Mouse (Mus musculus) neural tube, embryonic 11.5 days (tissue): ENCODE data around the gene Gm47289. TPM values are rescaled to one million over a fixed set of nuclear protein-coding genes. Genes with fewer than 3 reads are reported as not detected.

Source experiments
- ATAC-seq: fragments of 200-750 bp; cut with Nextera tagmentation; 2 replicates; pipeline ENCODE4 v1.8.0; 2017; ENCODE audit warnings: moderate number of reproducible peaks, mild to moderate bottlenecking, moderate TSS enrichment, moderate library complexity; ENCODE audit not compliant: insufficient read depth, low FRiP score, low TSS enrichment
- DNase-seq: peaks from one replicate; pipeline ENCODE4 v3.0.0-alpha.2; 2015; ENCODE audit warnings: low spot score
- H3K27ac ChIP-seq: fragments of 300-500 bp; sonication (generic); 2 replicates; pipeline ENCODE4 v1.5.1; 2014; ENCODE audit warnings: low read depth, mild to moderate bottlenecking, low read length
- H3K27me3 ChIP-seq: fragments of 300-500 bp; sonication (generic); 2 replicates; pipeline ENCODE4 v1.6.1; 2014; ENCODE audit warnings: mild to moderate bottlenecking, low read length, mixed read lengths; ENCODE audit not compliant: control insufficient read depth, insufficient read depth
- H3K36me3 ChIP-seq: fragments of 300-500 bp; sonication (generic); 2 replicates; pipeline ENCODE4 v1.6.1; 2014; ENCODE audit warnings: mild to moderate bottlenecking, low read length, moderate library complexity, mixed read lengths; ENCODE audit not compliant: control insufficient read depth, insufficient read depth
- H3K4me1 ChIP-seq: fragments of 300-500 bp; sonication (generic); 2 replicates; pipeline ENCODE4 v1.6.1; 2014; ENCODE audit warnings: low read length, mixed read lengths; ENCODE audit not compliant: control insufficient read depth, insufficient read depth
- H3K4me2 ChIP-seq: fragments of 300-500 bp; sonication (generic); 2 replicates; pipeline ENCODE4 v1.6.1; 2014; ENCODE audit warnings: low read depth, mild to moderate bottlenecking, moderate library complexity
- H3K4me3 ChIP-seq: fragments of 300-500 bp; sonication (generic); 2 replicates; pipeline ENCODE4 v1.5.1; 2014; ENCODE audit warnings: low read depth, low read length
- H3K9ac ChIP-seq: fragments of 300-500 bp; sonication (generic); 2 replicates; pipeline ENCODE4 v1.6.1; 2014; ENCODE audit warnings: mild to moderate bottlenecking, low read length
- H3K9me3 ChIP-seq: fragments of 300-500 bp; sonication (generic); 2 replicates; pipeline ENCODE4 v1.6.1; 2016; ENCODE audit warnings: low read length; ENCODE audit not compliant: control insufficient read depth
- WGBS: fragments of 180-500 bp; shearing (Covaris S2); extraction: QIAGEN DNeasy Blood & Tissue Kit; methylation state at CpG from one replicate; pipeline ENCODE4 v1.1.7; 2014; 5-methylcytosine and 5-hydroxymethylcytosine counted together
- polyA plus RNA-seq: library from polyadenylated mRNA; unstranded; fragments of >200 nt; fragmentation: Nextera tagmentation; extraction: Ambion mirVana; gene quantifications from 2 replicates; pipeline ENCODE4 v1.2.1, GENCODE M21; 2014

Gm47289 gene
- polyA plus RNA-seq, 1 experiment from 2014 or later: not detected

GRCm38 (mm10) chr9:119181241-119181728 is 22.3 kb downstream of the Gm47289 start:
- H3K4me3 ChIP-seq: no peak overlapping the region
- WGBS: 45% methylated on average over 3 of the region's 3 CpGs
- no peak overlapping the region for H3K27ac ChIP-seq
- H3K4me1 ChIP-seq: no peaks in the 10 kb centered on the region
- no peaks in the 10 kb centered on the region for H3K9me3 ChIP-seq
- no peak overlapping the region for H3K4me2 ChIP-seq
- no peaks in the 10 kb centered on the region for H3K27me3 ChIP-seq
- no peak for DNase-seq
- ATAC-seq: no peak
- H3K9ac ChIP-seq: no peak overlapping the region
- H3K36me3 ChIP-seq: no peaks in the 10 kb centered on the region

GRCm38 (mm10) chr9:119192202-119192990 is 33.4 kb downstream of the Gm47289 start:
- H3K9me3 ChIP-seq: no peaks in the 10 kb centered on the region
- H3K4me2 ChIP-seq: no peak overlapping the region
- H3K4me1 ChIP-seq: no peaks in the 10 kb centered on the region
- H3K36me3 ChIP-seq: no peaks in the 10 kb centered on the region
- H3K27ac ChIP-seq: no peak overlapping the region
- H3K27me3 ChIP-seq: no peaks in the 10 kb centered on the region
- no peak overlapping the region for H3K9ac ChIP-seq
- no peak overlapping the region for H3K4me3 ChIP-seq
- WGBS: 32% methylated on average over 11 of the region's 11 CpGs
- DNase-seq (peak; percentile 37), ATAC-seq (no peak)

- Histone ChIP-seq H3K4me1 (no peaks in the 10 kb centered on the region), H3K27me3 (no peaks in the 10 kb centered on the region), H3K9ac (no peak overlapping the region), H3K9me3 (no peaks in the 10 kb centered on the region), H3K4me2 (no peak overlapping the region), H3K4me3 (no peak overlapping the region), H3K36me3 (no peaks in the 10 kb centered on the region), H3K27ac (no peak overlapping the region)
- no peak for DNase-seq
- no peak for ATAC-seq
- WGBS: 83% methylated on average over 10 of the region's 10 CpGs
These were observed 40.3 kb downstream of the Gm47289 start for GRCm38 (mm10) chr9:119199151-119199861.

- H3K4me2 ChIP-seq: no peak overlapping the region
- no peaks in the 10 kb centered on the region for H3K36me3 ChIP-seq
- DNase-seq (no peak), ATAC-seq (no peak)
- H3K9me3 ChIP-seq: no peaks in the 10 kb centered on the region
- H3K4me1 ChIP-seq: no peaks in the 10 kb centered on the region
- H3K9ac ChIP-seq: no peak overlapping the region
- no peak overlapping the region for H3K4me3 ChIP-seq
- WGBS: 86% methylated on average over 5 of the region's 5 CpGs
- no peak overlapping the region for H3K27ac ChIP-seq
- H3K27me3 ChIP-seq: no peaks in the 10 kb centered on the region
These were observed 42.7 kb downstream of the Gm47289 start for GRCm38 (mm10) chr9:119201653-119202052.

- Histone ChIP-seq H3K36me3 (no peaks in the 10 kb centered on the region), H3K4me3 (no peak overlapping the region), H3K27ac (no peak overlapping the region), H3K9me3 (no peaks in the 10 kb centered on the region), H3K4me2 (no peak overlapping the region), H3K9ac (no peak overlapping the region), H3K4me1 (no peaks in the 10 kb centered on the region), H3K27me3 (no peaks in the 10 kb centered on the region)
- 96% methylated on average over 9 of the region's 9 CpGs for WGBS
- DNase-seq (no peak), ATAC-seq (no peak)
These were observed 44.7 kb downstream of the Gm47289 start for GRCm38 (mm10) chr9:119203617-119204016.

GRCm38 (mm10) chr9:119205756-119206155 is 46.8 kb downstream of the Gm47289 start:
- no peak overlapping the region for H3K27ac ChIP-seq
- DNase-seq (no peak), ATAC-seq (no peak)
- H3K9ac ChIP-seq: no peak overlapping the region
- H3K9me3 ChIP-seq: no peaks in the 10 kb centered on the region
- no peaks in the 10 kb centered on the region for H3K4me1 ChIP-seq
- H3K27me3 ChIP-seq: no peaks in the 10 kb centered on the region
- 85% methylated on average over 5 of the region's 5 CpGs for WGBS
- no peak overlapping the region for H3K4me3 ChIP-seq
- no peaks in the 10 kb centered on the region for H3K36me3 ChIP-seq
- no peak overlapping the region for H3K4me2 ChIP-seq

GRCm38 (mm10) chr9:119206666-119207065 is 47.7 kb downstream of the Gm47289 start:
- ATAC-seq (no peak), DNase-seq (no peak)
- no peak overlapping the region for H3K4me2 ChIP-seq

GRCm38 (mm10) chr9:119207113-119207512 is 48.2 kb downstream of the Gm47289 start:
- Histone ChIP-seq H3K9me3 (no peaks in the 10 kb centered on the region), H3K27me3 (no peaks in the 10 kb centered on the region), H3K4me1 (no peaks in the 10 kb centered on the region), H3K4me2 (no peak overlapping the region), H3K36me3 (no peaks in the 10 kb centered on the region), H3K27ac (no peak overlapping the region), H3K9ac (no peak overlapping the region), H3K4me3 (no peak overlapping the region)
- no peak for ATAC-seq
- no peak for DNase-seq
- WGBS: 80% methylated on average over 4 of the region's 4 CpGs

More at GRCm38 (mm10) chr9:119206666-119207065, 47.7 kb downstream of the Gm47289 start:
- no peaks in the 10 kb centered on the region for H3K9me3 ChIP-seq
- H3K27ac ChIP-seq: no peak overlapping the region
- no peaks in the 10 kb centered on the region for H3K4me1 ChIP-seq
- H3K36me3 ChIP-seq: no peaks in the 10 kb centered on the region
- no peak overlapping the region for H3K9ac ChIP-seq
- WGBS: 75% methylated on average over 2 of the region's 2 CpGs
- no peak overlapping the region for H3K4me3 ChIP-seq
- no peaks in the 10 kb centered on the region for H3K27me3 ChIP-seq
